Mouse (Mus musculus) myocyte (in vitro differentiated cells): Measurements from ENCODE around the gene Stra6l. TPM values are rescaled to one million over a fixed set of nuclear protein-coding genes. Genes with fewer than 3 reads are reported as not detected.

Experiments used
- H3K27me3 ChIP-seq: one replicate; pipeline ENCODE4 v1.6.1; 2011; ENCODE audit not compliant: control insufficient read depth, insufficient read depth, insufficient read length
- H3K36me3 ChIP-seq: one replicate; pipeline ENCODE4 v1.6.1; 2011; ENCODE audit not compliant: control insufficient read depth, insufficient read depth
- H3K4me2 ChIP-seq: one replicate; pipeline ENCODE4 v1.6.1; 2011; ENCODE audit warnings: low read depth, control low read depth
- H3K4me3 ChIP-seq: one replicate; pipeline ENCODE4 v1.5.1; 2011; ENCODE audit warnings: mild to moderate bottlenecking, control low read depth, moderate library complexity
- H3K79me2 ChIP-seq: one replicate; pipeline ENCODE4 v1.6.1; 2011; ENCODE audit not compliant: control insufficient read depth, insufficient read depth
- H3ac ChIP-seq: one replicate; pipeline ENCODE4 v1.6.1; 2011; ENCODE audit not compliant: control insufficient read depth, insufficient read length
- CEBPB ChIP-seq: IDR thresholded peaks from 2 replicates; pipeline ENCODE4 v1.6.1; 2011; ENCODE audit warnings: mild to moderate bottlenecking, moderate library complexity; ENCODE audit not compliant: poor library complexity, insufficient read depth, severe bottlenecking
- E2F4 ChIP-seq: IDR thresholded peaks from one replicate; pipeline ENCODE4 v1.6.1; 2011; ENCODE audit warnings: mild to moderate bottlenecking, control low read depth, moderate library complexity; ENCODE audit not compliant: insufficient read depth
- MAX ChIP-seq: IDR thresholded peaks from one replicate; pipeline ENCODE4 v1.6.1; 2011; ENCODE audit warnings: low read depth, mild to moderate bottlenecking, control low read depth
- MYOD1 ChIP-seq, 3 experiments: IDR thresholded peaks; one replicate each; pipeline ENCODE4 v1.6.1; 2011; ENCODE audit warnings: control low read depth in 2 of 3, low read depth in 2 of 3, mild to moderate bottlenecking in 2 of 3, moderate library complexity in 1 of 3; ENCODE audit not compliant: insufficient read length in 2 of 3, control insufficient read depth in 1 of 3
- MYOG ChIP-seq, 3 experiments: IDR thresholded peaks; one replicate each; pipeline ENCODE4 v1.6.1; 2011; ENCODE audit warnings: control low read depth in 2 of 3, low read depth in 2 of 3, mild to moderate bottlenecking in 2 of 3; ENCODE audit not compliant: insufficient read length in 2 of 3, control insufficient read depth in 1 of 3, insufficient read depth in 1 of 3
- POLR2A ChIP-seq: IDR thresholded peaks from one replicate; pipeline ENCODE4 v1.6.1; 2011; ENCODE audit warnings: low read depth, mild to moderate bottlenecking, control low read depth, moderate library complexity; ENCODE audit not compliant: insufficient read length
- POLR2AphosphoS2 ChIP-seq: IDR thresholded peaks from one replicate; pipeline ENCODE4 v1.6.1; 2011; ENCODE audit warnings: low read depth, control low read depth; ENCODE audit not compliant: insufficient read length
- REST ChIP-seq: IDR thresholded peaks from one replicate; pipeline ENCODE4 v1.6.1; 2011; ENCODE audit warnings: mild to moderate bottlenecking, control low read depth, moderate library complexity; ENCODE audit not compliant: insufficient read depth, insufficient read length
- SRF ChIP-seq: IDR thresholded peaks from one replicate; pipeline ENCODE4 v1.6.1; 2011; ENCODE audit warnings: low read depth; ENCODE audit not compliant: control insufficient read depth, insufficient read length
- TCF12 ChIP-seq: IDR thresholded peaks from one replicate; pipeline ENCODE4 v1.6.1; 2011; ENCODE audit warnings: mild to moderate bottlenecking, control low read depth; ENCODE audit not compliant: poor library complexity, insufficient read depth, severe bottlenecking
- TCF3 ChIP-seq: IDR thresholded peaks from one replicate; pipeline ENCODE4 v1.6.1; 2011; ENCODE audit warnings: low read depth, control low read depth; ENCODE audit not compliant: insufficient read length
- USF1 ChIP-seq: IDR thresholded peaks from one replicate; pipeline ENCODE4 v1.6.1; 2011; ENCODE audit warnings: low read depth, mild to moderate bottlenecking, control low read depth, moderate library complexity
- polyA plus RNA-seq: library from polyadenylated mRNA; unstranded; fragments of >200 nt; fragmentation: generic; extraction: Trizol; gene quantifications from one replicate; pipeline ENCODE4 v1.2.1, GENCODE M21; 2012; ENCODE audit warnings: missing spikeins

Gene Stra6l
- polyA plus RNA-seq, 1 experiment = not detected

- H3K27me3 ChIP-seq = peaks cover 44% of the 10 kb centered on the region
- H3K4me2 ChIP-seq = no peak overlapping the region
- TF ChIP-seq TCF12 (no peak), TCF3 (no peak)
- no peak overlapping the region for H3ac ChIP-seq
- H3K4me3 ChIP-seq = no peak overlapping the region
- no peaks in the 10 kb centered on the region for H3K79me2 ChIP-seq
- H3K36me3 ChIP-seq = no peaks in the 10 kb centered on the region
Measured at GRCm38 (mm10) chr4:45917091-45917490, 68.6 kb downstream of the Stra6l start.

- H3K27me3 ChIP-seq = peaks cover 42% of the 10 kb centered on the region
Measured at GRCm38 (mm10) chr4:45921663-45922435, 73.4 kb downstream of the Stra6l start.

GRCm38 (mm10) chr4:45924011-45924410 lies 75.5 kb downstream of the Stra6l start:
- H3ac ChIP-seq = no peak overlapping the region
- no peak overlapping the region for H3K4me2 ChIP-seq
- peaks cover 45% of the 10 kb centered on the region for H3K27me3 ChIP-seq
- no peaks in the 10 kb centered on the region for H3K79me2 ChIP-seq
- no peak overlapping the region for H3K4me3 ChIP-seq
- H3K36me3 ChIP-seq = no peaks in the 10 kb centered on the region
- TF ChIP-seq MAX (no peak), USF1 (no peak), POLR2A (no peak), SRF (no peak), E2F4 (no peak), MYOG (IDR thresholded peaks at IDR 0.05; ENCODE audit: control insufficient read depth in 1 of 3, insufficient read depth in 1 of 3, insufficient read length in 2 of 3, low read depth in 2 of 3) (no peak)

More at GRCm38 (mm10) chr4:45921663-45922435, 73.4 kb downstream of the Stra6l start:
- TF ChIP-seq USF1 (no peak), MYOD1 (IDR thresholded peaks at IDR 0.05; ENCODE audit: control insufficient read depth in 1 of 3, insufficient read length in 2 of 3, low read depth in 2 of 3) (no peak), TCF12 (no peak), E2F4 (no peak), REST (no peak), TCF3 (no peak), POLR2AphosphoS2 (no peak), MYOG (IDR thresholded peaks at IDR 0.05; ENCODE audit: control insufficient read depth in 1 of 3, insufficient read depth in 1 of 3, insufficient read length in 2 of 3, low read depth in 2 of 3) (no peak), SRF (no peak), MAX (no peak), POLR2A (no peak), CEBPB (no peak)
- Histone ChIP-seq H3K79me2 (no peaks in the 10 kb centered on the region), H3K36me3 (no peaks in the 10 kb centered on the region), H3K4me3 (no peak overlapping the region), H3ac (no peak overlapping the region), H3K4me2 (no peak overlapping the region)

- Histone ChIP-seq H3ac (no peak overlapping the region), H3K36me3 (no peaks in the 10 kb centered on the region), H3K4me3 (no peak overlapping the region), H3K27me3 (peaks cover 57% of the 10 kb centered on the region), H3K79me2 (no peaks in the 10 kb centered on the region), H3K4me2 (no peak overlapping the region)
- TF ChIP-seq MYOG (IDR thresholded peaks at IDR 0.05; ENCODE audit: control insufficient read depth in 1 of 3, insufficient read depth in 1 of 3, insufficient read length in 2 of 3, low read depth in 2 of 3) = no peak
- no peak for TF ChIP-seq POLR2AphosphoS2
Measured at GRCm38 (mm10) chr4:45928561-45928960, 80.1 kb downstream of the Stra6l start.

Other genes with a start within 250 kb of the Stra6l start
- gene Aldh1b1, start 49.6 kb upstream of the Stra6l start, polyA plus RNA-seq = 0.49 TPM
- gene Igfbpl1, start 21.7 kb upstream of the Stra6l start, polyA plus RNA-seq = not detected
- gene Ccdc180, start 41.6 kb downstream of the Stra6l start, polyA plus RNA-seq = not detected
- gene Tdrd7, start 116.7 kb downstream of the Stra6l start, polyA plus RNA-seq = 12.0 TPM
- 36.6 TPM for gene Tmod1, start 190.3 kb downstream of the Stra6l start, polyA plus RNA-seq